Mouse (Mus musculus): Measurements from ENCODE around the gene Rrp36.

DNA sequence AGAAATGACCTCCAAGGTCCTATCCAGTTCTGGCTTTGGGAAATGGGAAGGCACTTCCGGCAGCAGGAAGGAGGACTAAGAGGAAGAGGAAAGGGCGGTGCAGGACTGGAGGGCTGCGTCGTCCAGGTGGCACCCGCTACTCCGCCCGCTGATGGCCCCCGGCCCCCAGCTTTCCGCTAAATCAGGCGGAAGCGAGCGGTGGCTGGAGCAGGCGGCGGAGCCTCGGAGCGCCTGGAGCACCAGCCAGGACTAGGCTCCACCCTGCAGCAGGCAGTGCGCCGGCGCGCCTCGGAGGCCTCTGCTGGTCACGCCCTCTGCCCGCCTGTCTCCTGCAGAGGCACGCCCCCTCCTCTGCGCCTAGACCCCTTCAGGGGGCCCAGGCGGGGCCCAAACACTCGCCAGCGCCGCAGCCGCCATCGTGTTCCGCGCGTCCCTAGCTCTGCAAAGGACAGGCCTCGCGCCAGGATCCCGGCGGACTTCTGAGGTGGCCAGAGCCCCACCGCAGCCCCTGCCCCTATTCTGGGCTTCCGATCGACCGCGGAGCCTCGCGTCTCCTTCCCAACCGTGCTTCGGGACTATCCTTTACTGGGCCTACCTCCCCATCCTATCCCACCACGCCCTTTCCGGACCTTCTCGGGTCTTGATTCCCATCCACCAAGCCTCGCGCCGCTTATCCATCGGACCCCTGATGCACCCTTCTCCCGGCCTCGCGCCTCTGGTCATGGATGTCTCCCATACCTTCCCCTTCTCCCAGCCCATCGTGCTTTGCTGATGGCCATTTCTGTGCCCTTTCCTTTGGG, 23.7 kb downstream of the Rrp36 start, which contains the start of gene Cul7:
- TF ChIP-seq CTCF (IDR thresholded peaks at IDR 0.05; ENCODE audit: control insufficient read depth, insufficient read depth, insufficient replicate concordance, low read depth, low read length) = no peak
- TF ChIP-seq POLR2A (IDR thresholded peaks at IDR 0.05; ENCODE audit: control insufficient read depth, low read depth, low read length) = peak; percentile 61

Measured in testis, adult 2 months (tissue).